Mouse (Mus musculus): ENCODE data around the gene Afap1.

DNA sequence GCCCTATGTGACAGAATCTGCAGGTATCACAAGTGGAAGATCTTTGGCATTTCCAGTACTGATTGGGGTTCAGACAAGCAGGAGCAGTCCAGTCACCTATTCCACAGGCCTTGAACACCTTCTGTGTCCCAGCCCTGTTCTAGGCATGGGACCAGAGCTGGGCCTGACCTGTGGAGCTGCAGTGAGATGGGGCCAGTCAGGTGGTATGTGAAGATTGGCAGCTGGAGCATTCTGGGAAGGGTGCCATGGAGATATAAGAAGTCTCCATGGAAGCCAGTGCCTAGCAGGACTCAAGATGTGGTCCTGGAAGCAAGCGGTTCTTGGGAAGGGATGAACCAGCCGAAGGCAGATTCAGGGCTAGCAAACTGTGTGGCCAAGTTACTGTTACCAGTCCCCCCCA lies 31.7 kb upstream of the Afap1 start:
- TF ChIP-seq USF1 (IDR thresholded peaks at IDR 0.05; ENCODE audit: low read depth) (no peak), POLR2A (IDR thresholded peaks at IDR 0.05; ENCODE audit: insufficient read length, low read depth) (no peak)
